Mouse (Mus musculus) spleen, adult 2 months (tissue): ENCODE measurements at regions not wholly inside any gene's neighbourhood (a gene's known extent, or its start where the extent isn't known, plus 50 kb on each side); places are given as distances from the start of the nearest gene placed in this dataset.

ENCODE experiments used
- CTCF ChIP-seq: fragments of 200-500 bp; IDR thresholded peaks from 2 replicates; pipeline ENCODE4 v1.5.1; 2011; ENCODE audit warnings: mild to moderate bottlenecking, inconsistent platforms; ENCODE audit not compliant: insufficient read depth, insufficient read length, insufficient replicate concordance; ENCODE audit errors: extremely low read depth
- POLR2A ChIP-seq: fragments of 200-500 bp; IDR thresholded peaks from 2 replicates; pipeline ENCODE4 v1.6.1; 2011; ENCODE audit warnings: low read depth, low read length, inconsistent platforms

GRCm38 (mm10) chr13:54864048-54864447 is 74.9 kb downstream of the Tspan17 start:
- TF ChIP-seq CTCF: no peak
- no peak for TF ChIP-seq POLR2A
